Mouse (Mus musculus): ENCODE results near the gene Syt12.
"Not testable (repeated sequence)": the region's sequence is repeated elsewhere in the genome, so short reads cannot be mapped to it uniquely, and the experiment has no call there.

Syt12 gene

DNA sequence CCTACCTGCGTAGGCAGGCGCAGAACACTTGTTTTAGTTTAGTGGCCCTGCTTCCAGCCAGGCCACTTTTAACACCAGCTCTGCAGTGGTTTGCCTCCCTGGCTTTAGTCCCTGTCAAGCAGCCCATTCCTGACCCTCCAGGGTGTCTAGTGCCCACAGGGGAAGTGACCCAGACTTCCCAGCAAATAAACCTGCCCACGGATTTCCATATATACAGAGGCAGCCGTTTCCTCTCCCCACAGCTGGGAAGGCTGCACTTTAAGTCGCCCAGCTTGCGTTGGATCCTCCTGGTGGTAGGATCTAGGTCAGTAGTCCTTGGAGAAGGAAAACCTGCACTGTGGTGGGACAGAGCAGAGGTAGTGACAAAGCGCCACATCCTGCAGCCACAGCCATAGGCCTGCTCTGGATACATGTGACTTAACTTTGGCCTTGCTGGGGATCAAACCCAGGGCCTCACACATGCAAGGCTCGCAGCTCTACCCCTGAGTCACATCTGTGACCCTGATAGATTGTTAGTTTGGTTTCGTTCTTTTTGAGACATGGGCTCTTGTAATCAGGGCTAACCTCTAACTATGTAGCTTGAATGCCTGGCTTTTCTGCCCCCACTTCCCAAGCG is 13.9 kb upstream of the Syt12 start:
- DNase-seq (ENCODE audit: inconsistent age in 2 of 2, low spot score in 1 of 2), result peak in 1 of 2 experiments; percentile 82

DNA sequence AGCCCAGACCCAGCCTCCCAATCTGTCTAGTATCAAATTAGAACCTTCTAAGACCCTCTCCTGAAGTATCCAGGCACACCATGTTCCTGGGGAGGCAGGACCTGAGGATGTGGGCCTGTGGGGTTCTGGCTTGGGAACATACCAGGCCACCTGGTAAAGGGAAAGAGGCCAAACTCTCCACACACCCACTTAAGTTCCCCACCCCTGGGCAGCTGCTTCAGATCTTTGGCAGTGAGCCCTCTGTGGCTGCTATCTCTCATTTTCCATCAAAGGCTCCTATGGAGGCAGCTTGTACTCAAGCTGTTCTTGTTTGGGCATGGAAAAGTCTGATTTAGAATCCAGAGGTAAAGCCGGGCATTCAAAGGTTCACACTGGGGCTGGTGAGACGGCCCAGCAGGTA is 10.6 kb upstream of the Syt12 start:
- DNase-seq (ENCODE audit: inconsistent age in 2 of 2, low spot score in 1 of 2), result no peak

- DNase-seq (ENCODE audit: inconsistent age in 2 of 2, low spot score in 1 of 2), result no peak
Observed at GRCm38 (mm10) chr19:4485006-4485405, 7.8 kb upstream of the Syt12 start.

DNA sequence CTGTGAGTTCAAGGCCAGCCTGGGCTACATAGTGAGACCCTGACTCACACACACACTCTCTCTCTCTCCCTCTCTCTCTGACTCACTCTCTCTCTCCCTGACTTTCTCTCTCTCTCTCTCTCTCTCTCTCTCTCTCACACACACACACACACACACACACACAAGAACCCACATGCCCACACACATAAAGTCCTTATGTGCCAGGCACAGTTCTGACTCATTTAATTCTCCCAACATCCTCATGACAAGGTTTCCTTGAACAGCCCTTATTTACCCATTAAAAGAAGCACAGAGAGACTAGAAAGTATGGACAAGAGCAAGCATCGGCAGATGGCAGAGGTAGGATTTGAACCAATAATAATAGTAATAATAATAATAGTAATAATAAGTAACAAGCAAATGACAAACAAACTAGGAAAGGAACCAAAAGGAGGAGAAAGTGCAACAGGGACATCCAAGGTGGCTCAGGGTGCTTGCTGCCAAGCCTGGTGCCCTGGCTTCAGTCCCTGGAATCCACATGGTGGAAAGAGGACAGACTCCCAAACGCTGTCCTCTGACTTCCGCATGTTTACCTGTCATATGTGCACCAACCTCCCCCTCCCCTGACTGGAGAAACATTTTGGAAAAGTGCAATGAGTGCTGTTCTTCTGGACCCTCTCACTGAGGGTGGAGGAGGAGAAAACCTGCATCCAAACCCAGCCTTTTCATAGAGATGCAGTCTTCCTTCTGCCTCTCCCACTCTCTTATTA is 5.0 kb upstream of the Syt12 start:
- peak in 1 of 2 experiments; percentile 68 for DNase-seq (ENCODE audit: inconsistent age in 2 of 2, low spot score in 1 of 2)

GRCm38 (mm10) chr19:4481326-4481725 is 4.1 kb upstream of the Syt12 start:
- no peak for DNase-seq (ENCODE audit: inconsistent age in 2 of 2, low spot score in 1 of 2)

DNA sequence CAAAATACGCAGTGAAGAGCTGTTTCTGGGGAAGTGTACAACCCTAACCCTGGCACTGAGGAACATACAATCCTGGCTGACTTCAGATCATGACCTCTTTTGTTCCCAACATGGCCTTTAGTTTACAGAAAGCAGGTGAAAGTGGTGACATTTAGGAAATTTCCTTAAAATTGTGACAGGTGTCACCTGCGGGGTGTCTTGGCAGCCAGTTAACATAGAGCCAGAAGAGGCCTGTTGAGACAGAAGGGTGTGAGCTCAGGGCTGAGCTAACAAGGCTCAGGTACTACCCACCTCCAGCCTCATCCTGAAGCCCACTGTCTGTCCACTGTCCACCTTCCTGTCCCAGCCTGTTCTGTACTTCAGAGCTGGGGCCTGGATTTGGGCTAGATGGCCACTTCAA is 2.8 kb upstream of the Syt12 start:
- no peak for DNase-seq (ENCODE audit: inconsistent age in 2 of 2, low spot score in 1 of 2)

- DNase-seq (ENCODE audit: inconsistent age in 2 of 2, low spot score in 1 of 2), result no peak
Observed at GRCm38 (mm10) chr19:4478190-4478516, 906 bp upstream of the Syt12 start.

GRCm38 (mm10) chr19:4476601-4477257 is 518 bp downstream of the Syt12 start:
- DNase-seq (ENCODE audit: inconsistent age in 2 of 2, low spot score in 1 of 2), result peak; percentile 72 to 86

GRCm38 (mm10) chr19:4475224-4475925 is 1.9 kb downstream of the Syt12 start:
- DNase-seq (ENCODE audit: inconsistent age in 2 of 2, low spot score in 1 of 2), result peak in 1 of 2 experiments; percentile 49

DNA sequence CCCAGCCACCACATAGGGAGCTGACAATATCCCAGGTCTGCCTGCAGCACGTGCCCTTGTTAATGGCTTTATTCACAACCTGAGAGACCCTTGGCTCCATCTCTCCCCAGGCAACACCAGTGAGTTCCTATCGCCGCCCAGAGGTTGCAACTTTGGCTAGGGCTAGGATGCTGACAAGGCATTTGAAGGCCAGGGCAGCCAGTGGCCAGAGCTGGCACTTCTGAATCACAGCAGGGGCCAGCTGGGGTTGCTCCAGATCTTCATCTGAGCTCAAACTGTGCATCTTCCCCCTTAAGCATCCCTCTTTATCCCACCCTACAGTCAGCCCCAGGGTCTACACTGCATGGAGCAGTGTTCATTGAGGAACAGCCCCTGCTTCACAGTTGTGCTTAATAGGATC is 2.5 kb downstream of the Syt12 start:
- peak in 1 of 2 experiments; percentile 66 for DNase-seq (ENCODE audit: inconsistent age in 2 of 2, low spot score in 1 of 2)

GRCm38 (mm10) chr19:4473549-4473948 is 3.7 kb downstream of the Syt12 start:
- no peak for DNase-seq (ENCODE audit: inconsistent age in 2 of 2, low spot score in 1 of 2)

DNA sequence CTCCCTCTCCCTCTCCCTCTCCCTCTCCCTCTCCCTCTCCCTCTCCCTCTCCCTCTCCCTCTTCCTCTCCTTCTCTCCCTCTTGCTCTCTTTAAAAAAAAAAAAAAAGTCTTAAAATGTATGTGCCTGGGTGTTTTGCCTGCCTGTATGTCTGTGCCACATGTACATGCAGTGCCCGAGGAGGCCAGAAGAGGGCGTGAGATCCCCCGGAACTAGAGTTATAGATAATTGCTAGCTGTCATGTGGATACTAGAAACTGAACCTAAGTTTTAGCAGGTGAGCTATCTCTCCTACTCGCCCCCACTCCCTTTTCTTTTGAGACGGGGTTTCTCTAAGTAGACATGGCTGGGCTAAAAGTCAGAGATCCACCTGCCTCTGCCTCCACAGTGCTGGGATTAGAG is 8.9 kb downstream of the Syt12 start:
- DNase-seq (ENCODE audit: inconsistent age in 2 of 2, low spot score in 1 of 2), result peak; percentile 57 to 85

- DNase-seq (ENCODE audit: inconsistent age in 2 of 2, low spot score in 1 of 2), result no peak
Observed at GRCm38 (mm10) chr19:4464666-4465065, 12.6 kb downstream of the Syt12 start.

- no peak for DNase-seq (ENCODE audit: inconsistent age in 2 of 2, low spot score in 1 of 2)
Observed at GRCm38 (mm10) chr19:4461981-4462380, 15.3 kb downstream of the Syt12 start.

- DNase-seq (ENCODE audit: inconsistent age in 2 of 2, low spot score in 1 of 2), result peak; percentile 64 to 88
Observed at GRCm38 (mm10) chr19:4456227-4456626, 21.0 kb downstream of the Syt12 start.

DNA sequence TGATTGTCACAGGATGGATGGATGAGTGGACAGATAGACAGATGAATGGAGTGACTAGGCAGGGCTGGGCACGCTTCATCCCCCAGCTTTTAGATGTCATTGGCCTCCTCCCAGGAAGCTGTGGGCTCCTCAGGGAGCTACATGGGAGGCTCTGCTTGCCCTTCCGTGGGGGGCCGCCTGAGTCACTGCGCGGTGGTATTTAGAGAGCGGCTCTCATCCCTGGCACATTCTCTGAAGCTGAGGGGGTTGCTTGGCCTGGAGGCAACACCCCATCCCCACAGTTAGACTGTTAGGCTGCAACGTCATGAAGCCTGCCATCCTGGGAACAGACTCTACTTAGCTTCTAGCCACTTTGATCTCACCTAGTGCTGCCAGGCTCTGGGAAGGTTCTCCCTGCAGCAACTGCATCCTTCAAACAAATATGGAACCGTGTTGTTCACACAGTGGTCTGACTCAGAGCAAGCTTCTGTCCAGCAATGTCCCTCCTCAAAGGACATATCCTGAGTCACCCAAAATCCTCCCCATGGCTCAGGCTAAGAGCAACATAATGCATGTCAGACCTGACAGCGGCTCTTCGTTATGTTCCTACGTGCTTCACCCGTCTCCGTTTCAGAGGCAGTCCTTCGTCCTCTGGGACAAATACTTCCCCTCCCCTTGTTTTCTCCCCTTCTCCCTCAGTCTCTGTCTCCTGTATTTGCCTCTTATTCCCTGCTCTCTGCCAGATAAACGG is 22.0 kb downstream of the Syt12 start:
- DNase-seq (ENCODE audit: inconsistent age in 2 of 2, low spot score in 1 of 2), result peak; percentile 69 to 84

DNA sequence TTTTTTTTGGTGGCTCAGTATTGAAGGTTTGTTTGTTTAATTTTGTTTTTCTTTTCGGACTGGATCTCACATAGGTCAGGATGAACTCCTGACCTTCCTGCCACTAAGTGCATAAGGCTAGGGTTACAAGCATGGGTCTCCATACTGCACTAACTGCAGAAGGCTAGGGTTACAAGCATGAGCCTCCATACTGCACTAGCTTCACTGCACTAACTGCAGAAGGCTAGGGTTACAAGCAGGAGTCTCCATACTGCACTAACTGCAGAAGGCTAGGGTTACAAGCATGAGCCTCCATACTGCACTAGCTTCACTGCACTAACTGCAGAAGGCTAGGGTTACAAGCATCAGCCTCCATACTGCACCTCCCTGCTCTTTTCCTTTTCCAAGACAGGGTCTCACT is 23.2 kb downstream of the Syt12 start:
- DNase-seq (ENCODE audit: inconsistent age in 2 of 2, low spot score in 1 of 2), result not testable (repeated sequence)

DNA sequence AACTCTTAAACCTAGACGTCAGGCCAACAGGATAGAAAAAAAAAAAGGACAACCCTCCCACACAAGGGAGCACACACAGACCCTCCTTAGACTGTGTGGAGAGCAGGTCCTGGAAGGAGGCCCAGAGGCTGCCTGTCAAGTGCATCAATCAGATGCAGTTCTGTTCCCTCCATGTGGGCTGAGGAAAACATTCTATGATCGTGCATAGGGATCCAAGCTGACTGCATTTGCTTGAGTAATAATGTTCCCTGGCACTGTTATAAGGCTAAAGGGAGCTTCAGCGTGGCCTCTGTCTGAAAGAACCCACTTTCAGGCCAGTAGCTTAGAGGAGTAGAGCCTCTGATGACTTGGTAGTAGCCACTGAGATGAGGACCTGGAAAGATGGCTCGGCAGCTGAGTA is 24.7 kb downstream of the Syt12 start:
- DNase-seq (ENCODE audit: inconsistent age in 2 of 2, low spot score in 1 of 2), result peak in 1 of 2 experiments; percentile 60

GRCm38 (mm10) chr19:4451965-4452364 is 25.3 kb downstream of the Syt12 start:
- no peak for DNase-seq (ENCODE audit: inconsistent age in 2 of 2, low spot score in 1 of 2)

- DNase-seq (ENCODE audit: inconsistent age in 2 of 2, low spot score in 1 of 2), result no peak
Observed at GRCm38 (mm10) chr19:4451098-4451497, 26.1 kb downstream of the Syt12 start.

GRCm38 (mm10) chr19:4450666-4451065 is 26.6 kb downstream of the Syt12 start:
- no peak for DNase-seq (ENCODE audit: inconsistent age in 2 of 2, low spot score in 1 of 2)

Data from adrenal gland, adult (tissue).